15 mouse cellular contexts compared by ENCODE assay signal in genomic region chr16:14992461-14993107, GRCm38 (mm10).
DNase-seq lines count a peak whose midpoint lies in the region; ATAC-seq lines count a peak whose summit lies in the region.
"Had no signal": no experiment of that assay in that cellular context is flagged by ENCODE, and none has a peak within 500 bp of the region (broad histone marks: within the 10 kb centered on the region; RNA-seq: fewer than 3 reads in every experiment).

No protein-coding gene starts in this region.

- no peak; the same call in 1 of the 2 replicates for ATAC-seq in embryonic facial prominence, embryonic 14.5 days (ENCODE audit: low read depth)
- no peak for ATAC-seq in CD4-positive, CD25-positive, alpha-beta regulatory T cell, adult 4 months

- no peak overlapping the region for H3K4me2 ChIP-seq in embryonic facial prominence, embryonic 14.5 days (ENCODE audit: low read depth, low read length)

- peak; percentile 10 to 49 for DNase-seq in heart, adult 18-20 months
- no peak for DNase-seq in heart, adult 8-10 months (ENCODE audit: low spot score)
- peak; percentile 85 for DNase-seq in MN1 (ENCODE audit: low spot score)
- peak; percentile 9 for DNase-seq in embryonic facial prominence, embryonic 14.5 days (ENCODE audit: low spot score)
- DNase-seq in heart, postnatal 10 days = peak; percentile 37 to 47
- no peak for DNase-seq in gastrocnemius, postnatal 25 days
- DNase-seq in limb, embryonic 10.5 days (ENCODE audit: low spot score) = no peak
- DNase-seq: B cell, adult 2 months; cerebellum, postnatal 36 days; gastrocnemius, postnatal 14 days; kidney, postnatal 4 days; thymus, postnatal 36 days had no signal

- H3K4me1 ChIP-seq in embryonic facial prominence, embryonic 14.5 days (ENCODE audit: control insufficient read depth, insufficient read depth, low read length) = no peaks in the 10 kb centered on the region
- no peaks in the 10 kb centered on the region for H3K4me1 ChIP-seq in limb, embryonic 10.5 days
- H3K4me1 ChIP-seq: midbrain, embryonic 10.5 days had no signal

- 60% methylated on average over 3 of the region's 3 CpGs for WGBS in embryonic facial prominence, embryonic 14.5 days
- 53% methylated on average over 3 of the region's 3 CpGs for WGBS in limb, embryonic 10.5 days

- no peak overlapping the region for H3K27ac ChIP-seq in embryonic facial prominence, embryonic 14.5 days (replicated peaks; ENCODE audit: low read depth, low read length)
- no peak overlapping the region for H3K27ac ChIP-seq in limb, embryonic 10.5 days
- H3K27ac ChIP-seq: liver, embryonic 14.5 days; midbrain, embryonic 10.5 days had no signal

- H3K9me3 ChIP-seq in embryonic facial prominence, embryonic 14.5 days (ENCODE audit: control insufficient read depth, low read length) = no peaks in the 10 kb centered on the region
- no peaks in the 10 kb centered on the region for H3K9me3 ChIP-seq in limb, embryonic 10.5 days (replicated peaks)
- H3K9me3 ChIP-seq: midbrain, embryonic 10.5 days had no signal

- H3K9ac ChIP-seq in embryonic facial prominence, embryonic 14.5 days (ENCODE audit: low read depth, low read length) = no peak overlapping the region
- H3K9ac ChIP-seq: liver, embryonic 14.5 days had no signal

- H3K27me3 ChIP-seq in embryonic facial prominence, embryonic 14.5 days (replicated peaks; ENCODE audit: control insufficient read depth, insufficient read depth, low read length) = no peaks in the 10 kb centered on the region
- no peaks in the 10 kb centered on the region for H3K27me3 ChIP-seq in limb, embryonic 10.5 days (ENCODE audit: low read depth, poor library complexity, severe bottlenecking)

- H3K4me3 ChIP-seq in embryonic facial prominence, embryonic 14.5 days (ENCODE audit: low read depth, low read length) = no peak overlapping the region
- H3K4me3 ChIP-seq in limb, embryonic 10.5 days = no peak overlapping the region
- H3K4me3 ChIP-seq: midbrain, embryonic 10.5 days had no signal

- no peaks in the 10 kb centered on the region for H3K36me3 ChIP-seq in embryonic facial prominence, embryonic 14.5 days (ENCODE audit: control insufficient read depth, insufficient read depth, low read length)
- H3K36me3 ChIP-seq in limb, embryonic 10.5 days = no peaks in the 10 kb centered on the region
- H3K36me3 ChIP-seq: midbrain, embryonic 10.5 days had no signal

- intact Hi-C loops in heart, postnatal 10 days (cut with DNase I) = no loop called here

Comparison
In these comparisons a context has a peak if more than half of its experiments do, and no peak if none do; other contexts are left out.
1. DNase-seq: peak in heart, adult 18-20 months (2 of 2), MN1 (single experiment), embryonic facial prominence, embryonic 14.5 days (single experiment) and heart, postnatal 10 days (2 of 2); none in heart, adult 8-10 months (single experiment), gastrocnemius, postnatal 25 days (single experiment) and limb, embryonic 10.5 days (single experiment).